Mouse (Mus musculus) embryonic fibroblast, embryonic 13.5 days (primary cell): ENCODE measurements around the gene Phactr1.

Source experiments
- CTCF ChIP-seq: IDR thresholded peaks from 2 replicates; pipeline ENCODE4 v1.5.1; 2011; ENCODE audit warnings: mild to moderate bottlenecking, control low read depth, low read length, moderate library complexity, borderline replicate concordance; ENCODE audit not compliant: insufficient read depth
- POLR2A ChIP-seq: IDR thresholded peaks from 2 replicates; pipeline ENCODE4 v1.6.1; 2011; ENCODE audit warnings: low read depth, mild to moderate bottlenecking, control low read depth, low read length, moderate library complexity

DNA sequence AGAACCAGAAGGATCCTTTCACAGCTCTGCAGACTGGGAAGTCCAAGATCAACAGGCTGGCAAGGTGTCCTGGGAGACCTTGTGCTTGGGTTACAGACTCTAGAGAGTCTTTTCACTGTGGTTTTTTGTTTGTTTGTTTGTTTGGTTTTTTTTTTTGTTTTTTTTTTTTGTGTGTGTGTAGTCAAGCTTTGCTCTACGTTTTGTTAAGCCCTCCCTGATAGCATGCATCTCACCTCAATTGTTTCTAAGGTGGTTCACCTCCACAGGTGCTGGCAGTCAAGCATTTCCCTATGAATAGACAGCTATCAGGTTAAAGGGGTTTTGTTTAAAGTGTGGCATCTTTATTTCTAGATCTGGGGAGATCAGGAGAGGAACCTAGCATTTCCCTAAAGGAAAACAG, 191.7 kb downstream of the Phactr1 start:
- TF ChIP-seq CTCF (no peak), POLR2A (no peak)
